Comparison of ENCODE assay signal across 17 mouse cellular contexts in genomic region chr5:98032803-98033420, GRCm38 (mm10). TPM values are rescaled to one million over a fixed set of nuclear protein-coding genes. Genes with fewer than 3 reads are reported as not detected.
DNase-seq lines count a peak whose midpoint lies in the region; TF ChIP-seq lines count a peak whose summit lies in the region.
"Had no signal": no experiment of that assay in that cellular context is flagged by ENCODE, and none has a peak within 500 bp of the region (broad histone marks: within the 10 kb centered on the region; RNA-seq: fewer than 3 reads in every experiment).

No protein-coding gene starts in this region.

- in situ Hi-C loops in CH12.LX (cut with MboI; ENCODE audit: low pct_ligation_motif_present, low pct_unique_long_range_greater_than_20kb, low sequenced_read_pairs): no loop called here

- H3K9ac ChIP-seq in CH12.LX (ENCODE audit: insufficient read depth, low read depth): no peak overlapping the region
- H3K9ac ChIP-seq: embryonic facial prominence, embryonic 12.5 days; forebrain, embryonic 13.5 days; heart, embryonic 13.5 days; hindbrain, embryonic 13.5 days; liver, embryonic 13.5 days had no signal

- peaks cover 7% of the 10 kb centered on the region for H3K4me1 ChIP-seq in thymus, adult 2 months (replicated peaks; ENCODE audit: control insufficient read depth, insufficient read depth, low read length)
- H3K4me1 ChIP-seq in CH12.LX (ENCODE audit: control insufficient read depth in 1 of 2, insufficient read depth in 2 of 2): peaks cover 13 to 36% of the 10 kb centered on the region in 2 experiments

- TF ChIP-seq POLR2A in thymus, adult 2 months (IDR thresholded peaks at IDR 0.05; ENCODE audit: control insufficient read depth, extremely low read depth, insufficient read depth, low read length, poor library complexity): no peak
- no peak for TF ChIP-seq POLR2A in CH12.LX (IDR thresholded peaks at IDR 0.05; ENCODE audit: low read depth, low read length)

- no peak for TF ChIP-seq CTCF in thymus, adult 2 months (IDR thresholded peaks at IDR 0.05; ENCODE audit: borderline replicate concordance, control insufficient read depth, extremely low read depth, insufficient read depth, low read length, poor library complexity)
- no peak for TF ChIP-seq CTCF in CH12.LX (conservative IDR thresholded peaks at IDR 0.05 in 1 of 2, IDR thresholded peaks at IDR 0.05 in 1 of 2; ENCODE audit: low read depth in 2 of 2, low read length in 2 of 2)

- H3K36me3 ChIP-seq in thymus, adult 2 months (ENCODE audit: control insufficient read depth, insufficient read depth, low read length): no peaks in the 10 kb centered on the region
- H3K36me3 ChIP-seq in CH12.LX (replicated peaks in 1 of 2; ENCODE audit: control insufficient read depth in 1 of 2, insufficient read depth in 1 of 2, low read length in 1 of 2): no peaks in the 10 kb centered on the region
- H3K36me3 ChIP-seq: embryonic facial prominence, embryonic 12.5 days; heart, embryonic 13.5 days; hindbrain, embryonic 13.5 days; liver, embryonic 13.5 days had no signal

- H3K27me3 ChIP-seq in thymus, adult 2 months (ENCODE audit: control insufficient read depth, insufficient read depth, low read length): no peaks in the 10 kb centered on the region
- H3K27me3 ChIP-seq in CH12.LX (replicated peaks): no peaks in the 10 kb centered on the region
- H3K27me3 ChIP-seq: embryonic facial prominence, embryonic 12.5 days; heart, embryonic 13.5 days; hindbrain, embryonic 13.5 days had no signal

- no peak for TF ChIP-seq RAD21 in CH12.LX (IDR thresholded peaks at IDR 0.05; ENCODE audit: low read depth, low read length)

- no peak overlapping the region for H3K4me3 ChIP-seq in thymus, adult 2 months (ENCODE audit: control insufficient read depth, insufficient read depth, low read length)
- no peak overlapping the region for H3K4me3 ChIP-seq in CH12.LX (replicated peaks in 1 of 3; ENCODE audit: low read depth in 2 of 3, low read length in 2 of 3, poor library complexity in 1 of 3)
- H3K4me3 ChIP-seq: embryonic facial prominence, embryonic 12.5 days; forebrain, embryonic 13.5 days; heart, embryonic 13.5 days; hindbrain, embryonic 13.5 days; layer of hippocampus, adult 2 months; liver, embryonic 13.5 days; megakaryocyte, embryonic 14.5 days had no signal

- peaks cover 10% of the 10 kb centered on the region; the same call in 1 of the 2 replicates for H3K79me2 ChIP-seq in CH12.LX (replicated peaks; ENCODE audit: control insufficient read depth, extremely low read depth, insufficient read depth, poor library complexity, severe bottlenecking)

- no peak overlapping the region for H3K4me2 ChIP-seq in CH12.LX (ENCODE audit: insufficient read depth, low read depth, poor library complexity, severe bottlenecking)
- H3K4me2 ChIP-seq: embryonic facial prominence, embryonic 12.5 days; forebrain, embryonic 13.5 days; heart, embryonic 13.5 days; hindbrain, embryonic 13.5 days; liver, embryonic 13.5 days had no signal

- H3K27ac ChIP-seq in thymus, adult 2 months (ENCODE audit: control insufficient read depth, insufficient read depth, low read length): no peak overlapping the region
- H3K27ac ChIP-seq in CH12.LX (ENCODE audit: insufficient read depth, low read depth): no peak overlapping the region
- H3K27ac ChIP-seq: embryonic facial prominence, embryonic 12.5 days; forebrain, embryonic 13.5 days; heart, embryonic 13.5 days; hindbrain, embryonic 13.5 days; layer of hippocampus, adult 2 months; liver, embryonic 13.5 days had no signal

- dilution Hi-C loops in CH12.LX (cut with MboI; ENCODE audit: extremely low pct_ligation_motif_present, extremely low pct_unique_long_range_greater_than_20kb, low sequenced_read_pairs): no loop called here

- no peak for TF ChIP-seq EP300 in CH12.LX (IDR thresholded peaks at IDR 0.05; ENCODE audit: low read length)

- 41% methylated on average over 7 of the region's 7 CpGs for WGBS in thymus, adult 2 months

- H3K9me3 ChIP-seq in CH12.LX (replicated peaks; ENCODE audit: low read length): no peaks in the 10 kb centered on the region
- H3K9me3 ChIP-seq: embryonic facial prominence, embryonic 12.5 days; forebrain, embryonic 13.5 days; heart, embryonic 13.5 days; hindbrain, embryonic 13.5 days; liver, embryonic 13.5 days; megakaryocyte, embryonic 14.5 days had no signal

- DNase-seq in thymus, adult 2 months: peak; percentile 16
- no peak for DNase-seq in thymus, adult 18-20 months
- DNase-seq in CH12.LX (ENCODE audit: extremely low read depth): peak; percentile 75
- peak; percentile 84 for DNase-seq in induced T-regulatory cell, adult 2 months (ENCODE audit: low read depth)
- peak; percentile 79 to 80 for DNase-seq in spleen, postnatal 36 days (ENCODE audit: low spot score in 2 of 2)
- no peak for DNase-seq in kidney, adult 9 months
- DNase-seq in urinary bladder, postnatal 36 days (ENCODE audit: low spot score in 2 of 2): no peak
- DNase-seq: adrenal gland, adult 2 months; cerebellum, postnatal 14 days; gastrocnemius, postnatal 14 days; liver, embryonic 13.5 days had no signal

TF ChIP-seq in CH12.LX, 34 proteins besides CTCF, POLR2A, EP300 and RAD21:
- TF ChIP-seq BHLHE40 (IDR thresholded peaks at IDR 0.05; ENCODE audit: low read depth, low read length) (0 out of 2 replicates have a peak, but pooled peaks have one; percentile 8), NELFE (IDR thresholded peaks at IDR 0.05; ENCODE audit: low read depth, low read length) (no peak)
TF ChIP-seq in CH12.LX: peak in this region for 1.

RNA-seq across cellular contexts. Expression of gene Antxr2, which starts 2.1 kb away (rescaled TPM):
- 4.5 and 5.0 TPM in 2 replicates for polyA plus RNA-seq in thymus, adult 2 months (2012; rRNA removed)
- 3.6 and 4.8 TPM in 2 replicates for total RNA-seq in CH12.LX (2012; rRNA removed)
- total RNA-seq in CH12.LX (2014; rRNA removed): 3.9 and 4.5 TPM in 2 replicates
- 4.0 and 6.4 TPM in 2 replicates for polyA plus RNA-seq in CH12.LX (2012; ENCODE audit: insufficient read length, low read depth)

Comparison
In these comparisons a context has a peak if more than half of its experiments do, and no peak if none do; other contexts are left out.
1. DNase-seq: peak in thymus, adult 2 months (single experiment), CH12.LX (single experiment), induced T-regulatory cell, adult 2 months (single experiment) and spleen, postnatal 36 days (2 of 2); none in thymus, adult 18-20 months (0 of 2), kidney, adult 9 months (single experiment) and urinary bladder, postnatal 36 days (0 of 2).